Mouse (Mus musculus): ENCODE data around the gene Cox14.
A peak's percentile ranks its signal among the peaks of the same experiment; 100 is the strongest.

DNA sequence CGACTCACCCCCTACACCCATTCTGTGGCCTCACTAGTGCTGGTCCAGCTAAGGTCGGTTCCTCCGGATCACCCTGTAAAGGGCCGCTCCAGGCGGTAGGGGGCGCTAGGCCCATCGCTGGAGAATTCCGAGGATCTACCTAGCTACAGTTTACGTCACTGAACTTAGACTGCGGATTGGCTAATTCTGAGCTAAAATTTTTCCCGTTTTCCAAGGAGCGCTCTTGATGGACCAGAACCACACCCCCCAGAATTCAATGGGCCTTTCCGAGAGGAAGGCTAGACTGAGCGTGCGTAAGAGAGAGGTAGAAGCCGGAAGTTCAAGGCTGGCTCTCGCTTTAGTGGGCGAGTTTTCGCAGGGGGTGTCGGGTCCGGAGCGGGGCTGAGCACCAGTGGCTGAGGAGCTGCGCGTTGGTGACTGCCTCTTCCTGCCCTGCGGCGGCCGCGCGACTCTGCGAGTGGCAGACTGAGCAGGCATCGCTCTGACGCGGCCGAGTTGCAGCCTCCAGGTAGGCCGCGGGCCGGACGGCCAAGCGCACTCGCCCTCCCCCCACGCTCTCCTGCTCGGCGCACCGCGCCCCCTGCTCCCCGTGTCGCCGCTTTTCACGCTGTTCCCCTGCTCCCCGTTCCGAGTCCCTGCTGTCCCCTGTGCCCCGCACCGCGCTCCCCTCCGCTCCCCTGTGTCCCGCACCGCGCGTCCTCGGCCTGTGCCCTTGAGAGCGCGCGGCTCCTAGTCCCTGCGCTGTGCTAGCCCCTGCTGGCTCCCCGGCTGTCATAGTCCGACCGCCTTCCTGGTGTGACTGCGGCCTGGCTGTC is at the start of gene Cox14:
- TF ChIP-seq CTCF (IDR thresholded peaks at IDR 0.05; ENCODE audit: borderline replicate concordance, insufficient read depth, low read depth, low read length), result peak; percentile 90
- peak; percentile 81 for TF ChIP-seq POLR2A (IDR thresholded peaks at IDR 0.05; ENCODE audit: borderline replicate concordance, insufficient read depth, low read length)

Measured in cerebellum, adult 2 months (tissue).